Mouse (Mus musculus): ENCODE measurements around the gene Slc9a3.

GRCm38 (mm10) chr13:74196451-74196850 lies 75.2 kb downstream of the Slc9a3 start:
- no peak for TF ChIP-seq USF1 (IDR thresholded peaks at IDR 0.05; ENCODE audit: low read depth, low read length)
- TF ChIP-seq MAX (IDR thresholded peaks at IDR 0.05; ENCODE audit: low read length) = no peak
- no peak for TF ChIP-seq TCF12 (IDR thresholded peaks at IDR 0.05; ENCODE audit: low read depth, low read length)
